Mouse (Mus musculus) heart, postnatal 0 days (tissue): Measurements from ENCODE around the gene H3f3b.

Source experiments
- CTCF ChIP-seq: IDR thresholded peaks from 2 replicates; pipeline ENCODE4 v1.5.1; 2016; ENCODE audit warnings: antibody characterized with exemption, control low read depth, low read depth
- EP300 ChIP-seq: IDR thresholded peaks from 2 replicates; pipeline ENCODE4 v1.6.1; 2016; ENCODE audit warnings: antibody characterized with exemption, low read depth

DNA sequence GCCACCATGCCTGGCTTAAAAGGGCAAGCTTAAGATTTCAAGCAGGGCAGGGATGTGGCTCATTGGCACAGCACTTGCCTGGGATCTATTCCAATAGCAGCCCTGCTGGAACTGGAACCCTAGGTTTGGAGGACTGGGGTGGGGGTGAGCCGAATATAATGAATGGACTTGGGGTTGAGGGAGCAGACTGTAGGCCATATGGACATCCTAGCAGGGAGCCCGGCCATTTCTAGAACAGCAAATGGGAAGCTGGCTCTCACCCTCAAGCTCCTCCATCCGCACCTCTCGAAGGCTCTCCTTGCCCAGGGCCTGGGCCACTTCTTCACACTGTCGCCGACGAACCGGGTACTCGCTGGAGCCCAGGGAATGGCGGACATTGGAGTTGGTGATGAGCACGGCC lies 18.1 kb downstream of the H3f3b start:
- TF ChIP-seq EP300 (no peak), CTCF (no peak)
